Mouse (Mus musculus) E14TG2a.4 (cell line): Measurements from ENCODE around the gene Plxna2.

Experiments used
- CTCF ChIP-seq: conservative IDR thresholded peaks from 2 replicates; pipeline ENCODE4 v1.5.1; 2014; ENCODE audit warnings: low read length
- NANOG ChIP-seq: IDR thresholded peaks from 2 replicates; pipeline ENCODE4 v1.6.1; 2014; ENCODE audit warnings: borderline replicate concordance, low read length, mixed read lengths
- POU5F1 ChIP-seq: IDR thresholded peaks from 2 replicates; pipeline ENCODE4 v1.6.1; 2014; ENCODE audit warnings: low read length, borderline replicate concordance

GRCm38 (mm10) chr1:194663021-194663420, 45.0 kb downstream of the Plxna2 start:
- TF ChIP-seq CTCF = no peak
- no peak for TF ChIP-seq NANOG
- TF ChIP-seq POU5F1 = no peak
